Mouse (Mus musculus): ENCODE measurements around the gene Hps1. TPM values are rescaled to one million over a fixed set of nuclear protein-coding genes. Genes with fewer than 3 reads are reported as not detected.
"Not testable (repeated sequence)": the region's sequence is repeated elsewhere in the genome, so short reads cannot be mapped to it uniquely, and the experiment has no call there.

Gene Hps1
- polyA plus RNA-seq, 1 experiment from 2014 or later, result 14.9 TPM

DNA sequence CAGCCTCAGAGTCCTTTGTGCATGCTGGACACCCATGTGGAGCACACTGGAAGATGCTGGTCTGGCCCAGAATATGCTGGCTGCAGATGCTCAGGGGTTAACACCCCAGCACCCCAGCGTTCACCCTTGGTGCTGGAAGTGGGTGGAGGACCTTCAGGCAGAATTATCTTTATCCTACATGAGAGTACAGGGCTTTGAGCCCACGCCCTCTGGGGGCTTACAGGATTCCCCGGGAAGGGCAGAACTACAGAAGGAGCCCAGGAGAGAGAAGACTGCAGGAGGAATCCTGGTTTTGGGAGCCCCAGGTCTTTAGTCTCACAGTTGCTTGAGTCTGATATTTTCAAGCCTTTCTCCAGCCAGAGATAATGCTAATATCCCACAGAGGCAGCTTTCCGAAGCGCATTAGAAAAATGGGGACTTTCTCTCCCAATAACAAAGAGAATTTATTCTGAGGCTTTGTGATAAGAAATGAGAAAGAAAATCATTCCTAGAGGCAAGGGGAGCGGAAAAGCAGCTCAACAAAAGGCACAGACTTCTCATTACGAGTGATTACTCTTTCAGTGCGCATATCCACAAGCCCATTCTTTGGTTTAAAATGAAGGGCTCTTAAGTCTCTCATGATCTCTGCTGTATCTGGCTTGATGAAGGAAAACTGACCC, 5.9 kb upstream of the Hps1 start:
- no peak overlapping the region for H3K9ac ChIP-seq (ENCODE audit: low read depth, low read length)
- no peak for ATAC-seq
- no peaks in the 10 kb centered on the region for H3K36me3 ChIP-seq (ENCODE audit: control insufficient read depth, insufficient read depth)
- TF ChIP-seq CTCF (IDR thresholded peaks at IDR 0.05; ENCODE audit: low read depth), result no peak
- H3K4me2 ChIP-seq (replicated peaks; ENCODE audit: low read depth), result no peak overlapping the region
- H3K27ac ChIP-seq (ENCODE audit: low read depth, low read length), result no peak overlapping the region
- H3K4me1 ChIP-seq (replicated peaks; ENCODE audit: control insufficient read depth, insufficient read depth, low read length), result no peaks in the 10 kb centered on the region
- H3K27me3 ChIP-seq (replicated peaks; ENCODE audit: control insufficient read depth, insufficient read depth, low read length), result no peaks in the 10 kb centered on the region
- WGBS, result 67% methylated on average over 8 of the region's 8 CpGs
- H3K4me3 ChIP-seq (ENCODE audit: low read depth, low read length), result no peak overlapping the region
- H3K9me3 ChIP-seq (ENCODE audit: control insufficient read depth), result no peaks in the 10 kb centered on the region

- TF ChIP-seq CTCF (IDR thresholded peaks at IDR 0.05; ENCODE audit: low read depth), result peak; percentile 57
- Histone ChIP-seq H3K36me3 (ENCODE audit: control insufficient read depth, insufficient read depth) (no peaks in the 10 kb centered on the region), H3K4me3 (ENCODE audit: low read depth, low read length) (no peak overlapping the region), H3K4me2 (replicated peaks; ENCODE audit: low read depth) (no peak overlapping the region), H3K4me1 (replicated peaks; ENCODE audit: control insufficient read depth, insufficient read depth, low read length) (no peaks in the 10 kb centered on the region), H3K27ac (ENCODE audit: low read depth, low read length) (no peak overlapping the region), H3K27me3 (replicated peaks; ENCODE audit: control insufficient read depth, insufficient read depth, low read length) (no peaks in the 10 kb centered on the region), H3K9ac (ENCODE audit: low read depth, low read length) (no peak overlapping the region), H3K9me3 (ENCODE audit: control insufficient read depth) (no peaks in the 10 kb centered on the region)
- 35% methylated on average over 2 of the region's 2 CpGs for WGBS
- ATAC-seq, result no peak
Measured at GRCm38 (mm10) chr19:42785129-42785528, 5.4 kb upstream of the Hps1 start.

DNA sequence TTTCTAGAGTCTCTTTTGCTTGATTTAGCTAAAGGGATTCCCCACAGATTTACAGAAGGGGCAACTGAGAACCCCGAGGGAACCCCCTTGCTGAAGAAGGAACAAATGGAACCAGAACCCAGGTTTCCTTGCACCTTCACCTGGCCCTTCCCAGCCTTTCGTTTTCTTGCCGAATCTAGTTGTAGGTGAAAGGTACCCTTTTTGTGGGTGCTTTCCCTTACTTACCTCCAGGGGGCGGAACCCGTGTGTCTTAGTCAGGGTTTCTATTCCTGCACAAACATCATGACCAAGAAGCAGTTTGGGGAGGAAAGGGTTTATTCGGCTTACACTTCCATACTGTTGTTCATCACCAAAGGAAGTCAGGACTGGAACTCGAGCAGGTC, 369 bp upstream of the Hps1 start:
- WGBS, result 50% methylated on average over 7 of the region's 7 CpGs
- peak; percentile 32; the same call in 1 of the 2 replicates for TF ChIP-seq CTCF (IDR thresholded peaks at IDR 0.05; ENCODE audit: low read depth)
- Histone ChIP-seq H3K27ac (ENCODE audit: low read depth, low read length) (peak overlapping the region; percentile 82), H3K4me3 (ENCODE audit: low read depth, low read length) (peak overlapping the region; percentile 53), H3K9ac (ENCODE audit: low read depth, low read length) (peak overlapping the region; percentile 71), H3K4me2 (replicated peaks; ENCODE audit: low read depth) (peak overlapping the region; percentile 86)
- not testable (repeated sequence) for H3K4me1 ChIP-seq (replicated peaks; ENCODE audit: control insufficient read depth, insufficient read depth, low read length); H3K36me3 ChIP-seq (ENCODE audit: control insufficient read depth, insufficient read depth); H3K9me3 ChIP-seq (ENCODE audit: control insufficient read depth); H3K27me3 ChIP-seq (replicated peaks; ENCODE audit: control insufficient read depth, insufficient read depth, low read length)
- ATAC-seq, result peak; percentile 15; the same call in 1 of the 2 replicates

DNA sequence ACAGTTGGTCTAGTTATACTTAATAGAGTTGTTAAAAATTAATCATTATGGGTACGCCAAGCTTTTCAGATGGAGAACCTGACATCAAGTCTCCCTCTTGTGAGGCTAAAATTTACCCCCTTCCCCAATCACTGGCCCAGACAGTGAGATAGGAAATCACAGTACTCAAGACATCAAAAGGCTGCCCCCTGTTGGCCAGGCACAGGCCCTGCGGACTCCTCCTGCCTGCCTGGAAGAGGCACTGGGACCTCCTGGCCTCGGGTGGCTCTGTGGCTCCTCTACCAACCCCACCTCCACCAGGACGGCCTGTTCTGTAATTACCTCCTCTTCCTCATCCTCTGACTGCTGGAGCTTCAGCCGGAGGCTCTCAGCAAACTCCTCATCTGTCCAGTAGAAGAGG, 2.0 kb downstream of the Hps1 start:
- H3K4me3 ChIP-seq (ENCODE audit: low read depth, low read length), result no peak overlapping the region
- TF ChIP-seq CTCF (IDR thresholded peaks at IDR 0.05; ENCODE audit: low read depth), result peak; percentile 55
- no peaks in the 10 kb centered on the region for H3K27me3 ChIP-seq (replicated peaks; ENCODE audit: control insufficient read depth, insufficient read depth, low read length)
- WGBS, result 80% methylated on average over 5 of the region's 5 CpGs
- H3K9ac ChIP-seq (ENCODE audit: low read depth, low read length), result no peak overlapping the region
- H3K4me1 ChIP-seq (replicated peaks; ENCODE audit: control insufficient read depth, insufficient read depth, low read length), result no peaks in the 10 kb centered on the region; the same call in 1 of the 2 replicates
- no peaks in the 10 kb centered on the region for H3K36me3 ChIP-seq (ENCODE audit: control insufficient read depth, insufficient read depth)
- no peak overlapping the region for H3K4me2 ChIP-seq (replicated peaks; ENCODE audit: low read depth)
- no peaks in the 10 kb centered on the region for H3K9me3 ChIP-seq (ENCODE audit: control insufficient read depth)
- no peak for ATAC-seq
- no peak overlapping the region for H3K27ac ChIP-seq (ENCODE audit: low read depth, low read length)

DNA sequence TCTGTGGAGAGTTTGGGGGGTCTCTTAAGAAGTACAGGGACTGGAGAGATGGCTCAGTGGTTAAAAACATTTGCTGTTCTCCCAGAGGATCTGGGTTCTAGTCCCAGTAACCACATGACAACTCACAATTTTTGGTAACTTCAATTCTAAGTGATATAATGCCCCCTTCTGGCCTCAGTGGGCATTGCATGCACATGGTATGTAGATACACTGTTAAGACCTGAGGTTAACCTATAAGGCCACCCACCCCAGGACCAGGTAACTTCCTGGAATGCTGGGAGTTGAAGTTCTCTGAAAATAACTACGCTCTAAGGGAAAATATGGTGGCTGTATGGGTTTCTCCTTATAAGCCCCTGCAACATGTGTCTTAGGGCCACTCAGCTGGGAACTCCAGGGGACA, 3.0 kb downstream of the Hps1 start:
- H3K4me1 ChIP-seq (replicated peaks; ENCODE audit: control insufficient read depth, insufficient read depth, low read length), result no peaks in the 10 kb centered on the region; the same call in 1 of the 2 replicates
- TF ChIP-seq CTCF (IDR thresholded peaks at IDR 0.05; ENCODE audit: low read depth), result peak; percentile 60
- WGBS, result 100% methylated on average over 1 of the region's 1 CpGs
- no peaks in the 10 kb centered on the region for H3K27me3 ChIP-seq (replicated peaks; ENCODE audit: control insufficient read depth, insufficient read depth, low read length)
- no peaks in the 10 kb centered on the region for H3K36me3 ChIP-seq (ENCODE audit: control insufficient read depth, insufficient read depth)
- no peak overlapping the region for H3K4me3 ChIP-seq (ENCODE audit: low read depth, low read length)
- ATAC-seq, result no peak
- no peak overlapping the region for H3K27ac ChIP-seq (ENCODE audit: low read depth, low read length)
- no peaks in the 10 kb centered on the region for H3K9me3 ChIP-seq (ENCODE audit: control insufficient read depth)
- H3K9ac ChIP-seq (ENCODE audit: low read depth, low read length), result no peak overlapping the region
- no peak overlapping the region for H3K4me2 ChIP-seq (replicated peaks; ENCODE audit: low read depth)

DNA sequence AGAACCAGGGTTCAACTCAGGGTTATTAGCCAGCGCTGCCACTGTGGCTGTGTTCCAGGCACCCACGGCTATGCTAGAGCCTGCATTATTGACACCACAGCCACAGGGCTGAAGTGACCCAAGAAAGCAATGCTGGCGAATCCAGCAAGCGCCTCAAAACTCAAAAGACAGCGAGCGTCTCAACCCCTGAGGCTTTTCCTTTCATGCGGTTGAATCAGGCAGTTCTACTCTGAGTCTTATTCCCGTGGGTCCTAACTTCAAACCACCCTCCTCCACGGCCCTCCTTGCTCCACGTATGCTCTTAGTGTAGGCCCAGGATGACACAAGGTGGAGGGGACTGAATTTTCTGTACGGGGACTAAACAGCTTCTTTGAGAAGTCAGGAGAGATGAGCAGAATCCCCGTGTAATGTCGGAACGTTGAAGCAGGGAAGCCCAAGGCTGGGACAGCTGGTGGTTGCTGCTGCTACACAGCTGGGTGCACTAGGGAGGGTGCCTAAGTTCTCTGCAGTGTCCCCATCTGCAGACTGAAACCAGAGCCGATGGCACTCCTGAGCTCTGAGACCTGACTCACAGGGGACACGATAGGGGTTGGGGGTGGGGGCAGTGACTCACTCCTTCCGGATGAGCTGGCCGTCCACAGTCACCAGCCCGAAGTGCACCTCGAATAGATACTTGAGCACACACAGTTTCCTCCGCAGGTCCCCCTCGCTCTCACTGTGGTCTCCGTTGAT, 9.5 kb downstream of the Hps1 start:
- Histone ChIP-seq H3K9me3 (ENCODE audit: control insufficient read depth) (no peaks in the 10 kb centered on the region), H3K4me2 (replicated peaks; ENCODE audit: low read depth) (no peak overlapping the region), H3K27ac (ENCODE audit: low read depth, low read length) (no peak overlapping the region), H3K4me1 (replicated peaks; ENCODE audit: control insufficient read depth, insufficient read depth, low read length) (no peaks in the 10 kb centered on the region), H3K4me3 (ENCODE audit: low read depth, low read length) (no peak overlapping the region), H3K36me3 (ENCODE audit: control insufficient read depth, insufficient read depth) (peaks cover 35% of the 10 kb centered on the region), H3K9ac (ENCODE audit: low read depth, low read length) (no peak overlapping the region), H3K27me3 (replicated peaks; ENCODE audit: control insufficient read depth, insufficient read depth, low read length) (no peaks in the 10 kb centered on the region)
- ATAC-seq, result no peak
- 83% methylated on average over 23 of the region's 23 CpGs for WGBS
- TF ChIP-seq CTCF (IDR thresholded peaks at IDR 0.05; ENCODE audit: low read depth), result no peak

All from intestine, postnatal 0 days (tissue).